Mouse (Mus musculus): ENCODE measurements around the gene Kcnip2.

The Kcnip2 gene

GRCm38 (mm10) chr19:45815831-45816405 lies at the start of gene Kcnip2:
Kcnip2 (minus strand) TSS chr19:45816061.
- peak; percentile 43 for DNase-seq (ENCODE audit: low spot score)

DNA sequence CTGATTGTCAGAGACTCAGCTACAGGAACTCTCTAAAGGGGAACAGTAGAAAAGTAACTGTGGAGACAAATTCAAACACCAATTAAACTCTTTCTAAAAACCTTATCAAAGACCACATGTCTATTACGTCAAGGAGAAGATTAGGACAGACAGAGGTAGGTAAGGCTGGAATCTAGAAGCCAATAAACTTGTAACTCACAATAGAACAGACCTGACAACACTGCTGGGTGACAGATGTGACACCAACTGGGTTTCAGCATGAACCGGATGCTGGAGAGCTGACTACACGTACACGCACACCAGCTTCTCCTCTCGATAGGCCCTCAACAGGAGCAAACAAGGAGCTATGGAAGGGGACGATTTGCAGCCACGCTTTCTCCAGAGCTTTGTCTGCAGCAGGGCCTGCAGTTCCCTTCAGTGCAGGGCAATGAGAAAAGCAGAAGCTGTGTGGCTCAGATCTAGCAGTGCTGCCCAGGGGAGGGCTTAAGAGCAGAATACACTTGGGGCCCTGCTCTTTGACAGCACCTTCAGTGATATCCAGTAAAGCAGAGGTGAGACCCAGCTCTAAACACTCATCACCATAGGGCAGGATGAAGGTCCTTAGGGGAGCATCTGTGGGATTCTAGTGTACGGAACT lies 39.5 kb upstream of the Kcnip2 start:
- DNase-seq (ENCODE audit: low spot score) = no peak

GRCm38 (mm10) chr19:45854521-45854920 lies 38.7 kb upstream of the Kcnip2 start:
- no peak for DNase-seq (ENCODE audit: low spot score)

DNA sequence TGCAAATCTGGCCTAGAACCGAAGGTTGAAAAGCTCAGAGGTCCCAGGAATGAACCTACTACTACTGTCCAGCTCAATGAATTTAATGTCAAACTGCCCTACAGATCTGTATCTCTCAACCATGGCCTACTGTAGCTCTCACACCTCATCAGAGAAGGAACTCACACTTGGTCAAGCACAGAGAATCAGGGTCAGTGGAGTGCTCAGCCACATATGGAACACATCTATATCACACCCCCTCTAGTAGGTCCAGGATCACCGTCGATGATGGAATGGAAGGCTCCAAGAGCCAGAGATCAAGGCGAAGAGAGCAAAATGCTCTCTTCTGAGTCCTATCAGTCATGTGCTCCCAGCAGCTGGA lies 31.9 kb upstream of the Kcnip2 start:
- DNase-seq (ENCODE audit: low spot score) = no peak

GRCm38 (mm10) chr19:45847016-45847732 lies 31.3 kb upstream of the Kcnip2 start:
- no peak for DNase-seq (ENCODE audit: low spot score)

DNA sequence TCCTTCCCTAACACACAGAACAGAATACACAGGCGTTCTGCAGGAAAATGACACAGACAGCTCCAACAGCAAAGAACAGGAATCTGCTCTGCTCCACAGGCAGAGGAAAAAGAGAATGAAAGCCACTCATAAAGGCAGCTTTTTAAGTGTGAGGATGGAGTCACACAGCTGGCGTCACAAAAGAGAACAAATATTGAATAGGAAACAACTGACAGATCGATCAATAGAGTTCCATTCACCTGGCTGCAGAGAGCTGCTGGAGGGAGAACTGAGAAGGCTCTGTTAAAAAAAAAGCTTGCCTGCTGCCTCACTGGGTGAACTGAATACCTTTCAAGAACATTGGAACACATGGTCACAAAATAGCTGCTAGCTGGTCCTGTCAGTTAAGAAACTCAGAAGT lies 28.3 kb upstream of the Kcnip2 start:
- DNase-seq (ENCODE audit: low spot score) = no peak

- DNase-seq (ENCODE audit: low spot score) = no peak
These were observed 27.6 kb upstream of the Kcnip2 start for GRCm38 (mm10) chr19:45843424-45843823.

DNA sequence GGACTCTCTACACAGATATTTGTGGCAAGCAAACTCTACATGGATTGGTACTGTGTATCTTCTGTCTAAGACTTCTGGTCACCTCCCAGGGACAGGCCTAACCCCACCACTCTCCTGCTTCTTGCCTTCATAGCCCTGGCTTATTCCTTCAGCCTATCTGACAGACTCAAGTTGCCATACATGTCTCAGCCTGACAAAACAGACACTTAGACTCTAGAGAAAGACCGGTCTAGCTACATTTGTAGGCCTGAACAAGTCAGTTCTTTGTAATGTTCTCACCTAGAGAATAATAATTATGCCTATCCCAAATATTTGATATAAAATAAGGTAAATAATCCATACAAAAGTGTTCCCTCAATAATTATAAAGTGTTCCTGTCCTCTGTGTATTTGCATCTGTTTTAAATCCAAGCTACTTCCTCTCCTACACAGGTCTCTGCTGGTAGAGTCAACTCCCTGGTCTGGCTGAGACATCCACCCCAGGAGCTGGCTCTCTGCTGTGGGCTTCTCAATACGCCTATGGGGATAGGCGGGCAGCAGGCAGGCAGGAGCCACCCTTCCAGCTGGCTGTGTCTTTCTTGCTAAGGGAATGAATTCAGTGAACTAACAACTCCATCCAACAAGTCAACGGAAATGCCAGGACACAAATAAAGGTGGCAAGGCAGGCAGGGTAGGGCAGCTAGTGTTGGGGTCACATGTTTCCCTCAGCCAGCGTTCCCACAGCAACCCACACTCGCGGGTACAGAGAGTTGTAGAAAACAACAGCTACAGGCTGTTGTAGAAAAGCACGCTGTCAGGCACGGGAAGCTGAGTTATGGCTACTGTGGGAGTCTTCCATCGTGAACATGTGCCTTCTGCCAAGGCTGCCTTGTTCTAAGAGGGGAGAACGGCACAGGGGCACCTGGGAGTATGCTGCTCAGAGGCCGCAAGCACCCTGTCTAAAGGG lies 21.5 kb upstream of the Kcnip2 start:
- peak; percentile 26 for DNase-seq (ENCODE audit: low spot score)

GRCm38 (mm10) chr19:45835490-45835889 lies 19.6 kb upstream of the Kcnip2 start:
- peak; percentile 68 for DNase-seq (ENCODE audit: low spot score)

GRCm38 (mm10) chr19:45833665-45834064 lies 17.8 kb upstream of the Kcnip2 start:
- no peak for DNase-seq (ENCODE audit: low spot score)

GRCm38 (mm10) chr19:45830679-45831078 lies 14.8 kb upstream of the Kcnip2 start:
- DNase-seq (ENCODE audit: low spot score) = no peak

GRCm38 (mm10) chr19:45827736-45828135 lies 11.9 kb upstream of the Kcnip2 start:
- DNase-seq (ENCODE audit: low spot score) = no peak

GRCm38 (mm10) chr19:45827125-45827524 lies 11.3 kb upstream of the Kcnip2 start:
- DNase-seq (ENCODE audit: low spot score) = no peak

DNA sequence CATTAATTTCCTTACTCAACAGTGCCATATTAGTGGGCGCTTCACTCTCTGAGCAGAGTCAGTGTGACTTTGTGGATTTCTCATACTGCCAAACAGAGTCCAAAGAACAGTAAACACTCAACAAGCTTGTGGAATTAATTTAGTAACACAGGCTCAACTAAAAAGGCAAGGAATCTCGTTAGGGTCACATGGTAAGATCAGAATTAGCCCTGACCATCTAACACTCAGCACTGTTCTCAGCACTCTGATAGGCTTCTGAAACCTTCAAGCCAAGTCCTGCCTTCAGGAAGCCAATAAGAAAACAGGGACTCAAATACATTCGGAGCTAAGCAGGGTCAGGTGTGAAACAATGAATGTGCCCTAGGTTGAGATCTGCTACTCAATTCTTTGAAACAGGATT lies 10.3 kb upstream of the Kcnip2 start:
- no peak for DNase-seq (ENCODE audit: low spot score)

- no peak for DNase-seq (ENCODE audit: low spot score)
These were observed 6.0 kb upstream of the Kcnip2 start for GRCm38 (mm10) chr19:45821832-45822231.

DNA sequence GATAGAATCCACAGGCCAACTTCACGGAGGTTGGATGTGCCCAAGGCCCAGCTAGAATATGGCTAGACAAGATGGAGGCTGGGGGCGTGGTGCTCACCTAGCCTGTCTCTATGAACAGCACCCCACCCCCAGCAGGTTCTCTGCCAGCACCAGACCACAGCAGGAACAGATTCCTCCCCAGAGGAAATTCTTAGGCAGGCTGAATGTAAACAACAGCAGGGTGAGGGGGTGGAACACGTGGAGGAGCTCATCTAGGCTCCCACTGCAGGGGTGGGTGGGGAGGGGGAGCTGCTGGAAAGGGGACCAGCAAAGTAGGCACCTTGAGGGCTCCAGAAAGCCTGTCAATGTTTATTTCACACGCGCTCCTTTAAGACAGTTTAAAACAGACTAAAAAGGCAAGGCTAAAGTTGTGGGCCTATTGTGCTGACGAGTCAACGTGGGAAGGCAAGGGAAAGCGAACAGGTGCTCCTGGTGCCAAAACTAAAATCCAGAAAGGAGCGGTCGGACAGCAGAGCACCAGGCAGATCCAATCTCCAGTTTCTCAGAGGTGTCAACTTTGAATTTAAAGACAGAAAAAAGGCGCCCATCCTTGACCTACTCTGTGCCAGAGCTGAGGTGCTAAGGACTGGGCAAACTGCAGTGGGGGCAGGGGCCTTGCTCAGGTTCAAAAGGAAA lies 2.1 kb upstream of the Kcnip2 start:
- no peak for DNase-seq (ENCODE audit: low spot score)

- DNase-seq (ENCODE audit: low spot score) = no peak
These were observed 866 bp upstream of the Kcnip2 start for GRCm38 (mm10) chr19:45816727-45817126.

DNA sequence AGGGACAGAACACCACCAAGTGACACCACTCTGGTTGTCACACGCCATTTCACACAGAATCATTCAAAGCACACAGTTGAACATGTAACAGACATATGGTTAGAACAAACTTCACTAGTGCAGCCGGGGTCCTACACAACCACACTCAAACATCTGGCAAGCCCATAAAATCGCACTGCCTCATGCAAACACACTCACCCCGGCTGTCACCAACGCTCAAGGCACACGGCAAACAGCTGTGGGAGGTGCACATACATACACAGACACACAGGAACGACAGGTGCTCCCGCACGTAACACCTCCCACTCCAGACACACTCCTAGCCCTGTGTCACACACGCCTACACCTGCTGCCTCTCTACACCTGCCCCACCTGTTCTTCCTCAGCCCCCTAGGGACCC lies 691 bp downstream of the Kcnip2 start:
- no peak for DNase-seq (ENCODE audit: low spot score)

GRCm38 (mm10) chr19:45813801-45814200 lies 2.1 kb downstream of the Kcnip2 start:
- DNase-seq (ENCODE audit: low spot score) = no peak

- peak; percentile 82 for DNase-seq (ENCODE audit: low spot score)
These were observed 2.6 kb downstream of the Kcnip2 start for GRCm38 (mm10) chr19:45813263-45813662.

GRCm38 (mm10) chr19:45812673-45813252 lies 3.1 kb downstream of the Kcnip2 start:
- DNase-seq (ENCODE audit: low spot score) = no peak

Data from ovary, postnatal 36 days (tissue).